Mouse (Mus musculus): ENCODE results near the gene Acap1. TPM values are rescaled to one million over a fixed set of nuclear protein-coding genes. Genes with fewer than 3 reads are reported as not detected.

The Acap1 gene
- polyA plus RNA-seq, 1 experiment from 2014 or later = 0.17 TPM

DNA sequence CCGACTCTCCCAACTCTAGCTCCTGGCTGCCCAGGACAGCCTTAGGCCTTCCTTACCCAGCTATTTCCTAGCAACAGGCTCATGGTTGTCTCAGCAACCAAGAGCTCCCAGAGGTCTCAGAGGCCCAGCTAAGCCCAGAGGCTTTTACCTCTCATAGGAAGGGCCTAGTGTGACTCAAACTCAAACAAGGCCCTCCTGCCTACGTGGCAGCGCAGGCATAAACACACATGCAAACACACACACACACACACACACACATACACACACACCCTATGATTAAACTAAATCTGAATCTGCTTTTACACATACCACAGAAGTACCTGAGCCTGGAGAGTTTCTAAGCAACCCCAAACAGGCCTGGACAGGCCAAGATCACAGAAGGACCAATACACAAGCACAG is 16.9 kb downstream of the Acap1 start:
- no peak for ATAC-seq (ENCODE audit: low FRiP score, low TSS enrichment)
- H3K9ac ChIP-seq (replicated peaks; ENCODE audit: low read length) = no peak overlapping the region
- no peak overlapping the region for H3K27ac ChIP-seq (replicated peaks; ENCODE audit: low read depth, low read length)
- H3K4me1 ChIP-seq (ENCODE audit: control insufficient read depth, insufficient read depth, low read length) = peaks cover 14% of the 10 kb centered on the region
- H3K4me2 ChIP-seq (ENCODE audit: low read length) = no peak overlapping the region
- peaks cover 17% of the 10 kb centered on the region; the same call in 1 of the 2 replicates for H3K27me3 ChIP-seq (ENCODE audit: control insufficient read depth, insufficient read depth, low read length)
- no peak for DNase-seq
- H3K36me3 ChIP-seq (ENCODE audit: control insufficient read depth, insufficient read depth, low read length) = no peaks in the 10 kb centered on the region
- WGBS = 63% methylated on average over 3 of the region's 3 CpGs
- H3K9me3 ChIP-seq (ENCODE audit: control insufficient read depth, low read length) = no peaks in the 10 kb centered on the region
- H3K4me3 ChIP-seq (replicated peaks; ENCODE audit: low read depth, low read length) = no peak overlapping the region

DNA sequence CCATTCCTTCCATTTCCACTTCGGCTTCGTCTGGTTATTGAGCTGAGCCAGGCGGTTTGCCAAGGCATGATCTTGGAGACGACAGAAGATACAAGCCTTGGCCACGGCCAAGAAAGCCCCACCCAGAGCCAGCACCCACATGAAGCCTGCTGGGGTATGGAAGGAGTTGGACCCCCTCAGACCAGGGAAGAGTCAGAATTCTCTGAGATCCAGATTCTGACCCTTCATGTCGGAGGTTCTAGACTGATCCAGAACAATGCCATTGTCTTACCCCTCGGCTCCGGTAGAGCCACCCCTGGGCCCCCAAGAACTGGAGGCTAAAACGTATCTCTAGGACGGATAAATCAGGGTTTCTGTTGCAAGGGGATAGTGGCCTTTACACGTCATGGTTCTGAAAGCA is 17.5 kb downstream of the Acap1 start, which contains the start of gene Tmem95:
Gene Tmem95 (minus strand): TSS at position 141 of the 400 bp plus-strand sequence.
- peak within 1 kb of the TSS; percentile 33 for H3K4me2 ChIP-seq (ENCODE audit: low read length)
- DNase-seq = no peak
- WGBS = 90% methylated on average over 11 of the region's 11 CpGs
- no peaks in the 10 kb centered on the region for H3K36me3 ChIP-seq (ENCODE audit: control insufficient read depth, insufficient read depth, low read length)
- no peak within 1 kb of the TSS for H3K9ac ChIP-seq (replicated peaks; ENCODE audit: low read length)
- ATAC-seq (ENCODE audit: low FRiP score, low TSS enrichment) = no peak
- peaks cover 17% of the 10 kb centered on the region; the same call in 1 of the 2 replicates for H3K27me3 ChIP-seq (ENCODE audit: control insufficient read depth, insufficient read depth, low read length)
- H3K9me3 ChIP-seq (ENCODE audit: control insufficient read depth, low read length) = no peaks in the 10 kb centered on the region
- H3K27ac ChIP-seq (replicated peaks; ENCODE audit: low read depth, low read length) = no peak within 1 kb of the TSS
- no peak within 1 kb of the TSS for H3K4me3 ChIP-seq (replicated peaks; ENCODE audit: low read depth, low read length)
- peaks cover 14% of the 10 kb centered on the region for H3K4me1 ChIP-seq (ENCODE audit: control insufficient read depth, insufficient read depth, low read length)

DNA sequence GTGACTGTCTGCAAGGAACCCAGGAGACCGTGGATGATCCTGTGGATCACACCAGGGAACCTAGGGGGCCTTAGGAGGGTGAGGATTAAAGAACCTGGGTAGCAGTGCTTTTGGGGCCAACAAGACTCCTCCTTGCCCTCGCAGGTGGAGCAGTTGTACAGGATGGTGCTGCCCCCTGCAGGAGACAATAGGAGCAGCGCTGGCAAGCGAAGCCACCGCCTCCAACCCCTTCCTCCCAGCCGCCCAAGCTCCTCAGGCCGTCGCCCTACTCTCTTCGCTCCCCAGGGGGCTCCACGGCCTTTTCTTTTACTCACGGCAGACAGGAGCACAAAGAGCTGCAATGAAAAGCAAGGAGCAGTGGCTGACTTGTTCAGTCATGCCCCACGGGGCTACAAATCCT is 18.5 kb downstream of the Acap1 start:
- 1% methylated on average over 12 of the region's 12 CpGs for WGBS
- H3K9me3 ChIP-seq (ENCODE audit: control insufficient read depth, low read length) = no peaks in the 10 kb centered on the region
- ATAC-seq (ENCODE audit: low FRiP score, low TSS enrichment) (no peak), DNase-seq (peak; percentile 85)
- H3K4me2 ChIP-seq (ENCODE audit: low read length) = peak overlapping the region; percentile 33
- peaks cover 14% of the 10 kb centered on the region for H3K4me1 ChIP-seq (ENCODE audit: control insufficient read depth, insufficient read depth, low read length)
- H3K36me3 ChIP-seq (ENCODE audit: control insufficient read depth, insufficient read depth, low read length) = no peaks in the 10 kb centered on the region
- no peak overlapping the region for H3K27ac ChIP-seq (replicated peaks; ENCODE audit: low read depth, low read length)
- no peak overlapping the region for H3K4me3 ChIP-seq (replicated peaks; ENCODE audit: low read depth, low read length)
- H3K27me3 ChIP-seq (ENCODE audit: control insufficient read depth, insufficient read depth, low read length) = peaks cover 9% of the 10 kb centered on the region; the same call in 1 of the 2 replicates
- no peak overlapping the region for H3K9ac ChIP-seq (replicated peaks; ENCODE audit: low read length)

DNA sequence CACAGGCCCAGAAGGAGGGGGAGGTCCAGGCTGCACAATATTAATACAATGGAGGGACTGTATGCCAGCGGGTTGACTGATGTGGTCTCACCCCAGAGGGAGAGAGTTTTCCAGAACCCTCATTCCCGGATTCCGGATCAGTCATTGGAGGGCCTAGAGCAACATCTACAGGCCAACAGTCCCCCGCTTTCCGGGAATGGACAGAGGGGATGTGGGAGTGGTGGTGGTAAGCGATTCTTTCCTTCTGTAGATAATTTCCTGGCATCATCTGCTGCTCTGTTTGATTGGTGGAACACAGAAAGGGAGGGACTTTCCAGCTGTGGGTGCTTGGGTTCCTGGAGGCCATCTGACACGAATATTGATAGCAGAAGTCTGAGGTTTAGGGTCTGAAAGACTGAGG is 19.2 kb downstream of the Acap1 start:
- ATAC-seq (ENCODE audit: low FRiP score, low TSS enrichment) = no peak
- DNase-seq = no peak
- WGBS = 81% methylated on average over 7 of the region's 7 CpGs
- Histone ChIP-seq H3K9ac (replicated peaks; ENCODE audit: low read length) (no peak overlapping the region), H3K36me3 (ENCODE audit: control insufficient read depth, insufficient read depth, low read length) (no peaks in the 10 kb centered on the region), H3K4me2 (ENCODE audit: low read length) (no peak overlapping the region), H3K27me3 (ENCODE audit: control insufficient read depth, insufficient read depth, low read length) (peaks cover 6% of the 10 kb centered on the region; the same call in 1 of the 2 replicates), H3K4me1 (ENCODE audit: control insufficient read depth, insufficient read depth, low read length) (peaks cover 8% of the 10 kb centered on the region), H3K4me3 (replicated peaks; ENCODE audit: low read depth, low read length) (no peak overlapping the region), H3K9me3 (ENCODE audit: control insufficient read depth, low read length) (no peaks in the 10 kb centered on the region), H3K27ac (replicated peaks; ENCODE audit: low read depth, low read length) (no peak overlapping the region)

DNA sequence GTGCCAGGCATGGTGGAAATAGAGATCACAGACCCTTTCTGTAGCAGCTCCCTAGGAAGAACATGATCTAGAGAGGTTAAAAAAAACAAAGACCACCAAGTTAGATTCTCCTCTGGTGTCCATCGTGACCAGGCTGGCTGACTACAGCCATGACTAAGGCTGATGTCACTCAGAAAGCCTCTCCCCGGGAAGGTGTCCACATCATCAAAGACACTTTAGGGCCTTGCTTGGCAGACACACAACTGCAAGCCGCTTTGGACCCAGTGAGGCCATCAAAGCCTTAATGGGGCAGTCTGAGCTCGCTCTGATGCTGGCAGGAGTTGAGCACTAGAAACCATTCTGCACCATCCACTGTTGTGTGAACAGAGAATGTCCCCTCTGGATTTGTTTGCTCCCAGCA is 22.9 kb downstream of the Acap1 start:
- H3K9me3 ChIP-seq (ENCODE audit: control insufficient read depth, low read length) = no peaks in the 10 kb centered on the region
- ATAC-seq (ENCODE audit: low FRiP score, low TSS enrichment) = no peak
- H3K4me2 ChIP-seq (ENCODE audit: low read length) = no peak overlapping the region
- no peak for DNase-seq
- H3K36me3 ChIP-seq (ENCODE audit: control insufficient read depth, insufficient read depth, low read length) = no peaks in the 10 kb centered on the region
- WGBS = 82% methylated on average over 4 of the region's 4 CpGs
- H3K4me3 ChIP-seq (replicated peaks; ENCODE audit: low read depth, low read length) = no peak overlapping the region
- H3K4me1 ChIP-seq (ENCODE audit: control insufficient read depth, insufficient read depth, low read length) = no peaks in the 10 kb centered on the region
- no peaks in the 10 kb centered on the region for H3K27me3 ChIP-seq (ENCODE audit: control insufficient read depth, insufficient read depth, low read length)
- H3K27ac ChIP-seq (replicated peaks; ENCODE audit: low read depth, low read length) = no peak overlapping the region
- H3K9ac ChIP-seq (replicated peaks; ENCODE audit: low read length) = no peak overlapping the region

DNA sequence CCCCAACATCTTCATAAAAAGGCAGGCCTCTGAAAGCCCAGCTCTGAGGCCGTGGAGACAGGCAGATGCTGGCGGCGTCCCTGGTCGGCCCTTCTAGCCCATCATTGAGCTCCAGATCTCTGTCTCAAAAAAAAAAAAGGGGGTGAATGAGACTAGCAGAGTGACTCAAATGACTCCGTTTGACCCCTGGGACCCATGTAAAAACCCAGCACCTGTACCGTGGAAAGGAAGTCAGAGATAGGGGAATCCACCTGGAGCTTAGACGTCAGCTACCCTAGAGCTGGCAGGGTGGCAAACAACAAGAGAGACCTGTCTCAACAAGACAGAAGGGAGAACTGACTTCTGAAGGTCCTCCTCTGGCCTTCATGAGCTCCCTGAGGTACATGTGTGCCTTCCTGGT is 23.5 kb downstream of the Acap1 start:
- Histone ChIP-seq H3K4me3 (replicated peaks; ENCODE audit: low read depth, low read length) (no peak overlapping the region), H3K4me1 (ENCODE audit: control insufficient read depth, insufficient read depth, low read length) (no peaks in the 10 kb centered on the region), H3K9me3 (ENCODE audit: control insufficient read depth, low read length) (no peaks in the 10 kb centered on the region), H3K27me3 (ENCODE audit: control insufficient read depth, insufficient read depth, low read length) (no peaks in the 10 kb centered on the region), H3K4me2 (ENCODE audit: low read length) (no peak overlapping the region), H3K36me3 (ENCODE audit: control insufficient read depth, insufficient read depth, low read length) (no peaks in the 10 kb centered on the region), H3K27ac (replicated peaks; ENCODE audit: low read depth, low read length) (no peak overlapping the region), H3K9ac (replicated peaks; ENCODE audit: low read length) (no peak overlapping the region)
- DNase-seq (no peak), ATAC-seq (ENCODE audit: low FRiP score, low TSS enrichment) (no peak)
- WGBS = 85% methylated on average over 7 of the region's 7 CpGs

DNA sequence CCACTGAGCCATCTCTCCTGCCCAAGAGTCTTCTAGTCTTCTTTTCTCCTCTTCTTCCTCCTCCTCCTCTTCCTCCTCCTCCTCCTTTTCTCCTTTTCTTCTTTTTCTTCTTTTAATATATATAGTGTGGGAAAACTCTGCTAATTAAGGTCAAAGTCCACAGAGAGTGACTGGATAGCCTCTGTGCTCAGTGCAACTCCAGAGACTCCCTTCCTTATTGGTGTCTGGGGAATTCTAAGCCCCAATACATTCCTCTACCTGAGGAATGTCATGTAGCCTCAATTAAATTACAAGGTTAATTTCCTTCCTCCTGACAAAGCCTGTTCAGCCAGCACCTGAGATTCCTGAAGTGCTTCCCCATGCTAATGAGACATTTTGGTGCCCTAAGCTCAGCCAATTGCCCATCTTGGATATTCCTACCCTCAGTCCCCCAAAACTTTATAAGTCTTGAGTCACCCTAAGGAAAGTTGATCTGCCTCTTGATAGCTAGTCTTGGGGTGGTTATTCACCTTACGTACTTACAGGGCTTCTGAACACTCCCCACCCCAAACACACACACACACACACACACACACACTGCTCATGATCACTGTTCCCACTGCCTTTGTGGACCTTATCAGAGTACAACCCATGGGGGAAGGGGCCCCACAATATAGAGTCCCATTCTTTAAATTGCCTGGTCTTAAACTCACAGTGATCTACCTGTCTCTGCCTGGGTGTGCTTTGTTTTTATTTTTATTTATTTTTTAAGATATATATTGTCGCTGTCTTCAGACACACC is 24.9 kb downstream of the Acap1 start:
- Histone ChIP-seq H3K27me3 (ENCODE audit: control insufficient read depth, insufficient read depth, low read length) (no peaks in the 10 kb centered on the region), H3K9ac (replicated peaks; ENCODE audit: low read length) (no peak overlapping the region), H3K27ac (replicated peaks; ENCODE audit: low read depth, low read length) (no peak overlapping the region), H3K4me2 (ENCODE audit: low read length) (no peak overlapping the region), H3K4me3 (replicated peaks; ENCODE audit: low read depth, low read length) (no peak overlapping the region), H3K9me3 (ENCODE audit: control insufficient read depth, low read length) (no peaks in the 10 kb centered on the region), H3K36me3 (ENCODE audit: control insufficient read depth, insufficient read depth, low read length) (no peaks in the 10 kb centered on the region), H3K4me1 (ENCODE audit: control insufficient read depth, insufficient read depth, low read length) (no peaks in the 10 kb centered on the region)
- WGBS = 96% methylated on average over 2 of the region's 2 CpGs
- DNase-seq = no peak
- ATAC-seq (ENCODE audit: low FRiP score, low TSS enrichment) = no peak

DNA sequence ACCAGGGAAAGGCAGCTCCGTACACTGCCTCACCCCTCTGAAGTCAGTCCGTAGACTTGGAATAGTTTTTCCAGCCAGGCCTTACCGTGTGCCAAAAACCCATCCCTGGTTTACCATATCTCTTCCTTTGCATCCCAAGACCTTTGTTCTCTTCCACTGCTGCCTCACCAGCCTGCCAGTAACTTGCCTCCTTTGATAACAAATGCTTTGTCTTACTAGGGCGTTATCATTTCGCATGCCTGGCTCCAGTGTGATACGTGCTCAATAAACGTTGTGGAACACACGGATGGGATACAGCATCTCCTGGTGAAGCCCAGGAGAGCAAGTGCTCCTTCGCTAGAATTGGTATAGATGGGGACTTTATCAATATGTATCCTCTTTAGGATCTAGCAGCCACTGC is 28.0 kb downstream of the Acap1 start:
- Histone ChIP-seq H3K4me1 (ENCODE audit: control insufficient read depth, insufficient read depth, low read length) (no peaks in the 10 kb centered on the region), H3K27ac (replicated peaks; ENCODE audit: low read depth, low read length) (no peak overlapping the region), H3K9ac (replicated peaks; ENCODE audit: low read length) (no peak overlapping the region), H3K4me2 (ENCODE audit: low read length) (no peak overlapping the region), H3K36me3 (ENCODE audit: control insufficient read depth, insufficient read depth, low read length) (no peaks in the 10 kb centered on the region), H3K9me3 (ENCODE audit: control insufficient read depth, low read length) (no peaks in the 10 kb centered on the region), H3K27me3 (ENCODE audit: control insufficient read depth, insufficient read depth, low read length) (no peaks in the 10 kb centered on the region), H3K4me3 (replicated peaks; ENCODE audit: low read depth, low read length) (no peak overlapping the region)
- DNase-seq = no peak
- no peak for ATAC-seq (ENCODE audit: low FRiP score, low TSS enrichment)
- 71% methylated on average over 9 of the region's 9 CpGs for WGBS

DNA sequence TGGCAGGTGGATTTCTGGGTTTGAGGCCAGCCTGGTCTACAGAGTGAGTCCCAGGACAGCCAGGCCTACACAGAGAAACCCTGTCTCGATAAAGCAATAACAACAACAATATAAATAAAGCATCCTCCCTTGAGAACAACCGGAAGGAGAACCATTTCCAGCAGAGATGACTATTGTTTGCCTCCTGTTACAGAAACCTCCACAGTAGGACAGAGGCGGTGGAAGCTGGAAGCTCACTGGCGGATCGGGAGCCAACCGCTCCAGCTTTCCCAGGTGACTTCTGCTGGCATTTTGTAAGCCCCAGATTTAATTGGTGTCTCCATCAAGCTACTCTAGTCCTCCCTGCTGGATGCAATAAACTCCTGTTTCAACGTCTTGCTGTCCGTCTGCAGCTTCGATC is 29.8 kb downstream of the Acap1 start:
- no peak overlapping the region for H3K4me2 ChIP-seq (ENCODE audit: low read length)
- no peak overlapping the region for H3K4me3 ChIP-seq (replicated peaks; ENCODE audit: low read depth, low read length)
- no peak overlapping the region for H3K27ac ChIP-seq (replicated peaks; ENCODE audit: low read depth, low read length)
- no peak for DNase-seq
- no peak overlapping the region for H3K9ac ChIP-seq (replicated peaks; ENCODE audit: low read length)
- 79% methylated on average over 9 of the region's 9 CpGs for WGBS
- H3K27me3 ChIP-seq (ENCODE audit: control insufficient read depth, insufficient read depth, low read length) = no peaks in the 10 kb centered on the region
- no peak for ATAC-seq (ENCODE audit: low FRiP score, low TSS enrichment)
- H3K4me1 ChIP-seq (ENCODE audit: control insufficient read depth, insufficient read depth, low read length) = no peaks in the 10 kb centered on the region
- no peaks in the 10 kb centered on the region for H3K9me3 ChIP-seq (ENCODE audit: control insufficient read depth, low read length)
- no peaks in the 10 kb centered on the region for H3K36me3 ChIP-seq (ENCODE audit: control insufficient read depth, insufficient read depth, low read length)
